Comparison of ENCODE assay signal across 25 mouse cellular contexts in the genomic region with DNA sequence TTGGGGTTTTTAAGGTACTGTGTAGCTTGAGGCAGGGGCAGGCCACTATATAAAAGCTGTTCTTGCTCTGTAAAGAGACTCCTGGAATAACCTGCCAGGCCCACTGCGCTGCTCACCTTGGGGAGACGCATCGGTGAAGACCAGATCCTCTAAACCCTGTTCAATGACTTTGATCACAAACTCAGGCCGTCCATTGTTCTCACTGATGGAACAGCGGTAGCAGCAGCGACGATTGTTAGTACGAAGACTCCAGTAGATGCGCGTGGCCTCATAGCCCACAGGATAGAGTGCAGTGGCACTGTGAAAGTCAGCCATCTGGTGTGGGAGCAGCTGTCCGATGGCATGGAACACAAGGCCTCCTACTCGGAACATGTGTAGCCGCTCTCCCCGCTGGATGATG. TPM values are rescaled to one million over a fixed set of nuclear protein-coding genes. Genes with fewer than 3 reads are reported as not detected.
"Had no signal": no experiment of that assay in that cellular context is flagged by ENCODE, and none has a peak within 500 bp of the region (broad histone marks: within the 10 kb centered on the region; RNA-seq: fewer than 3 reads in every experiment).

No protein-coding gene starts in this region.

- H3K4me3 ChIP-seq: layer of hippocampus, adult 2 months; limb, embryonic 12.5 days; limb, embryonic 15.5 days had no signal

- H3K9me3 ChIP-seq: limb, embryonic 12.5 days; limb, embryonic 15.5 days had no signal

- H3K27me3 ChIP-seq: limb, embryonic 12.5 days; limb, embryonic 15.5 days had no signal

- H3K27ac ChIP-seq: kidney, postnatal 0 days; layer of hippocampus, adult 2 months; limb, embryonic 12.5 days; limb, embryonic 15.5 days; macrophage had no signal

- DNase-seq: kidney, adult 2 months; layer of hippocampus, adult 9-11 months; left cerebral cortex, postnatal 4 days; lung, embryonic 14.5 days; midbrain, embryonic 14.5 days; thymus, adult 18-20 months; thymus, postnatal 36 days had no signal

- ATAC-seq: intestine, postnatal 0 days; lung, postnatal 0 days had no signal

- H3K4me1 ChIP-seq: limb, embryonic 12.5 days; limb, embryonic 15.5 days had no signal

- H3K4me2 ChIP-seq: limb, embryonic 12.5 days; limb, embryonic 15.5 days; lung, embryonic 14.5 days; midbrain, embryonic 11.5 days had no signal

- H3K9ac ChIP-seq: limb, embryonic 12.5 days; limb, embryonic 15.5 days; lung, embryonic 14.5 days had no signal

RNA-seq across cellular contexts. Expression of a gene that starts 29.9 kb away (rescaled TPM):
- total RNA-seq: megakaryocyte-erythroid progenitor cell, adult 5-6 weeks had no signal
- polyA plus RNA-seq: limb, embryonic 12.5 days; liver, embryonic 16.5 days; macrophage; small intestine, adult 2 months; stomach, embryonic 16.5 days had no signal

RNA-seq across cellular contexts. Expression of a gene that starts 49.5 kb away (rescaled TPM):
- total RNA-seq: layer of hippocampus, adult 2 months; layer of hippocampus, postnatal 25 days; left cerebral cortex, adult 18-20 months; left cerebral cortex, postnatal 10 days; left cerebral cortex, postnatal 4 days; megakaryocyte-erythroid progenitor cell, adult 5-6 weeks had no signal
- polyA plus RNA-seq: intestine, postnatal 0 days; kidney, adult 2 months; kidney, embryonic 14.5 days; kidney, postnatal 0 days; large intestine, adult 2 months; limb, embryonic 12.5 days; liver, embryonic 16.5 days; lung, embryonic 14.5 days; lung, postnatal 0 days; macrophage; small intestine, adult 2 months; spleen, adult 2 months; stomach, embryonic 16.5 days had no signal
